Mouse (Mus musculus) adrenal gland, postnatal 25 days (tissue): ENCODE results near the gene Cbx1. TPM values are rescaled to one million over a fixed set of nuclear protein-coding genes. Genes with fewer than 3 reads are reported as not detected.

Source experiments
- DNase-seq: peaks from one replicate; pipeline ENCODE4 v3.0.0; 2021; ENCODE audit warnings: mixed read lengths
- long read RNA-seq: library from polyadenylated mRNA; stranded (forward); transcript quantifications from one replicate; pipeline ENCODE4 v2.0.0, GENCODE M21; 2021
- total RNA-seq: library from RNA; stranded (reverse); gene quantifications from 2 replicates; pipeline ENCODE4 v1.2.3, GENCODE M21; 2021

The Cbx1 gene
- 78.9 and 98.0 TPM in 2 replicates for total RNA-seq
- long read RNA-seq, partial matches to known transcripts = 6 of 28 reads
- long read RNA-seq, other reads (novel, unspliced or antisense) = 22 of 28 reads

DNA sequence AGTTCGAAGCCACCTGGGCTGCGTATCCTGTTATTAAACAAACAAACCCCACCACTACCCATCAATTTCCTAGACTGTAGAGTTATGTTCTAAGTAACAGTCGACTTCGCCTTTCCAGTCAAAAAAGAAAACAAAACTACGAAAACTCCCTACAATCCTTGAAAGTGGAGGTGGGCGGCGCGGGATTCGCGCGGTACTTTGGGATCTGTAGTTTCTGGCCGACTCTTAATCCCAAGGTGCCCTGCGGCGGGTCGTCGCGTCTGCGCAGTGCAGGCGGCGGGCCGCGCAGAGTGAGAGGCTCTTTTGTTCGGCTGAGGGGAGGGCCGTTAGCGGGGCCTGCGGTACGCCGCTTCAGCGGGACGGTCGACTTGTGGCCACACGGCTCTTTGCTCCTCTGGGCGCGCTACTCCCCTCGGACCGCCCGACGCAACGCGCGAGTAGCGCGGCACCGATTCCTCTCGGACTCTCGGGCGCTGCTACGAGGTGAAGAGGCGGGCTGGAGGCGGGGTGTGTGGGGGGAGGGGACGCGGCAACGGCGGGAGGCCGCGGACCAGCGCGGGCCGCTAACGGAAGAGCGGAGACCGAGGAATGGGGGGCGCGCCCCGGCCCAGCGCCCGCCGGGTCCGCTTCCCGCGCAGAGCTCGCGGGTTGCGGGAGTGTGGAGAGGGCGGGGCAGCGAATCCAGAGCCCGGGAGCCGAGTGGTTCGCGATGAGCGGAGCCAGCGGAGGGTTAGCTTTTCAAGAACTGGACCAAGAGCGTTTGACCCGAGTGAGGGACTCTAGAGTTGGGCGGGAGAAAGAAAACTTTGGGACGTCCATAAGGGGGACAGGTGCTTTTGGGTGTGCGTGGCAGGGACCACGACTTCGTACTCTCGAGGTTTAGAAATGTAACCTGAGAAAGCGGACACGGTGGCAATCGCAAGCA lies at the start of gene Cbx1:
Gene Cbx1 (plus strand): TSS at position 257 of the 925 bp plus-strand sequence.
- DNase-seq = peak; percentile 90

DNA sequence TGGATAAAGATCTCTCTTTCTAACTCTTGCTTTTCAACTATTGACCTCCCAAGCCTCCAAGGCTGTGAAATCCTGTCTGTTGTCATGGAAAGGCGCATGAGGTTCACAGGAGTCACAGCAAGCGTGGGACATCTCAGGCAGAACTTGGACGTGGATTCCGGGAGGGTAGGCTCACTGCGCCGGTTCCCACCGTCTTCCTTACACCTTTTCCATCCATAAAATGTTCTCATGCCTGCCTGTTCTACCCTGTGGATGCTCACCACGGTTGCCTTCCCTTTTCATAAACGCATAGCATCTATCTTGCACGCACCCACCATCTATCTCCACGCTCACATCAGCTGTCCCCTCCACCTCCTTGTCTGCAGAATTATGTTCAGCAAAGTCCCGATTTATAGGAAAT lies 48.1 kb upstream of the Cbx1 start:
- DNase-seq = no peak

DNA sequence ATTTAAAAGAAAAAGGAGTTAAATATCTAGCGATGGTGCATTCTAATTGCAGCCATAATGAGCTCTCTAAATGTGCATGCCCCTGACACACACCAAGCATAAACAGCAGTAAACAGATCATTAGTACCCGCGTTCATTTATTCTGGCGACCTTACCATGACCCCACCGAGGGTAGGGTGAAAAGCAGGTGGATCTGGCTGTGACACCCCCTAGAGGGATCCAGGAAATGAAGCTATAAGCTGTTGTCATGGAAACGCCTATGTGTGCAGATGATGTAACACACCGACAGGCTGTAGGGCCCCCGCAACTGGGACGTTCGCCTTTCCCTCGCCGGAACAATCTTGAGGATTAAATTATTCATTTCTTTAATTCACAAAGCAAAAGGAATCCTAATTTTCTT lies 46.9 kb upstream of the Cbx1 start:
- no peak for DNase-seq

DNA sequence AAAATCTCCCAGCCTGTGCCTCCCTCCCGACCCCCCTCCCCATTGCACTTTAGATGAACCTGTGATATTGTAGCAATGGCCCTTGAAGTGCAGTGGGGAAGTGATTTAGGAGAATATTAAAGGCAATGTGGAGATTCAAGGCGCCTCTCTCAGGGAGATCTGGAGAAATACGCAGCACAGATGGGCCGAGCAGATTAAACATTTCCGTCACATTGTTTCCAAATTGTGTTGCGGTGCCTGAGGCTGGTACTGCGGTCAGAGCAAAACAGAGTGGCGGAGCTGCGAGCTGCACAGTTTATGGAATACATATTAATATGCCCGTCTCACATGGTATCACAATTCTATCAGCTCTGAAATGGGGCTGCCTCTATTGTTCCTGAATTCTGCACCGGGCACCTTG lies 45.9 kb upstream of the Cbx1 start:
- no peak for DNase-seq

DNA sequence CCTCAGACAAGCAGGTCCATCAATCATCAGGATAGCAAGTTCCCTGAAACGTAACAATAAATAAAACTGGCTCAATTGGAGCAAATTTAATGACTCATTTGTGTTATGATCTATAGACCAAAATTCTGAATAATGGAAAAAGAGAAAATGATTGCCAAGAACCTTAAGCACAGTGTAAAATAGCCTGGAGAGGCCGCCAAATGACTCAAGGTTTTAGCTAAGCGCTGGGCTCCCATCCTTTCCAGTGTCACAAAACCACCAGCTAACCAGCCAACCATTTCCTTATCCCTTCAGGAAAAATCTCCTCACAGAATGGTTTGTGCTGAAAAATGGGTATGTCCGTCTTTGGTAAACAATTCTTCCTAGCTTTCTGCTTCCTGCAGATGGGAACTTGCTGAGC lies 45.0 kb upstream of the Cbx1 start:
- DNase-seq = no peak

DNA sequence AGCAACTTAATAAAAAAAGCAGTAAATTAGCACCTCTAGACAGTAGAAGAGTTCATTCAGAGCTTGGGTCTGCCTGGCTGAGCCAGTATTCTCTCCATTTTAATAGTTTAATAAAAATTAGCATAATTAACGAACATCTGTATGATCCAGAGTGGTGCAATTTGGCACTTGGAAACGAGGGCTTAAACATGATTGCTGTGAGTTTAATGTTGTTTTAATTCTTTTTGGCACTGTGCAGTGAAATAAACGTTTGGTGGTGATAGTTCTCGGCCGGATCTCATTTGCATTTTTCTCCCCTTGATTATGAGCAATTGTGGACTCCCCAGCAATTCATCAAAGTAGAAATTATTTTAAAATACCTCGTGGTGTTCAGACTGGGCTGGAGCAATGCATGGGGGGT lies 42.3 kb upstream of the Cbx1 start:
- no peak for DNase-seq

DNA sequence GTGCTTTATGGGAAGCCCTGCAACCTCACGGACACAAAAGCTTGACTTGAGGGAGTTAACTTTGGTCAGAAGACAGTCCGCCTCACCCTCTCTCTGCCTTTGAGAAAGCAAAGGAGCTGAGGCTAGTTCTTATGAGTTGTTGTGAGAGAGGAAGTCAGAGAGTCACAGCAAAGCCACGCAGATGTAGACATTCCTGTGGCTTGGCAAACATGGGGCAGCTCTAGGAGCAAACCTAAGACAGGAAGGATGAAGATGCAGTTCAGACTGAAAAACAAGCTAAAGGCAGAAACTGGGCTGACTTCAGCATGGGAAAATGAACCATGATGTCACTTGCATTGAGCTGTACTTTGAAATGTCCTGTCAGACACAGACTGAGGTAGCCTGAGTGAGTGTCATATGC lies 41.4 kb upstream of the Cbx1 start:
- DNase-seq = no peak

DNA sequence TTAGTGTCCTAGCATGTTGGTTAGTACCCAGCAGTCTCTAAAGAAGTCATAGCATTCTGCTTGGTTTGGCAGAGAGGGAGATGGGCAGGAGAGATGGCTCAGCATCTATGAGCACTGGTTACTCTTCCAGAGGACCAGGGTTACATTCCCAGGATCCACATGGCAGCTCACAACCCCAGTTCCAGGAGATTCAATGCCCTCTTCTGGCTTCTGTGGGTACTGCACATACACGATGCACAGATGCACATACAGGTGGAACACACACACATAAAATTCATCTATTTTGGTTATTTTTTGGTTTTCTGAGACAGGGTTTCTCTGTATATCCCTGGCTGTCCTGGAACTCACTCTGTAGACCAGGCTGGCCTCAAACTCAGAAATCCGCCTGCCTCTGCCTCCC lies 33.6 kb upstream of the Cbx1 start:
- DNase-seq = no peak

DNA sequence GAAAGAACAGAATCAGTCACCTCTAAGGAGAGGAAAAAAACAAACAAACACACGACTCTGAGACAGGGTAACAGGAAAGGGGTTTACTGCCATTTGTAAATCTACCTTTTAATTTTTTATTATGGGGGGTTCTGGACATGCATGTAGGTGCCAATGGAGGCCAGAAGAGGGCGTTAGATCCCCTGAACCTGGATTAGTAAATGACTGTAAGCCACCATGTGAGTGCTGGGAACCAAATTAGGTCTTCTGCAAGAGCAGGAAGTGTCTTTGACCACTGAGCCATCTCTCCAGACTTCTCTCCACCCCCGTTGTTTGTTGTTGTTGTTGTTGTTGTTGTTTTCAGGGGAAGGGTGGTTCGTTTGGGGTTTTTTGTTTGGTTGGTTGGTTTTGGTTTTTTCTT lies 31.5 kb upstream of the Cbx1 start:
- no peak for DNase-seq

DNA sequence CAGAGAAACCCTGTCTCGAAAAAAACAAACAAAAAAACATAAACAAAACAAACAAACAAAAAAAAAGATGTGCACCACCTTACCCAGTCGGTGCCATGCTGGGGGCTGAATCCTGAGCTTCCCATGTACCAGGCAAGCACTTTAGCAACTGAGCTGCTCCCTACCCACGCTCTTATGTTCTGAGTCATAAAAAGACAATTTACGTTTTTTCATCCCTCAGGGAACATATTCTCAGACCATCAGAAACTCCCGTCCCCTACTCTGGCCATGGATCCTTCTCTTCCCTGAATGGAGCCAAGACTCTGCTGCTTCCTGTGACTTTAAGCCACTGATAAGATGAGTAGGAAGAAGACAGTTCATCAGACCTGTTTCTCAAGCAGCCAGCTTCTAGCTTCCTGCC lies 30.5 kb upstream of the Cbx1 start:
- DNase-seq = no peak

DNA sequence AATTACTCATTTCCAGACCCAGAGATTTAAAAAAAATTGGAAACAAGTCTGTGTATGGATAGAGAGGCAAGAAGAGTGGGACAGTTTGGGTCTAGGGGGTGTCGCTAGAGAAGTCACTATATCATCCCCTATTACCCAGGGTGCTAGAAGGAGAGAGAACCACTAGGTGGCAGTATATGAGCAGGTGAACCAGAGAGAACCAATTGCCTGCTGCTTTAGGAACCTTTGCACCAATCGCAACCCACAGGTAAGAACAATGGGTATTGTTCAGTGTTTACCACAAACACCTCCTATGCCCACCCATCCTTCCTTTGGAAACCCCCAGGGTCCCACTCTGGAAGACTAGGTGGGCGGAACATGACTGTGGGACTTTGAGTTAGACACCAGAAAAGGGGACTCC lies 28.9 kb upstream of the Cbx1 start:
- DNase-seq = no peak

DNA sequence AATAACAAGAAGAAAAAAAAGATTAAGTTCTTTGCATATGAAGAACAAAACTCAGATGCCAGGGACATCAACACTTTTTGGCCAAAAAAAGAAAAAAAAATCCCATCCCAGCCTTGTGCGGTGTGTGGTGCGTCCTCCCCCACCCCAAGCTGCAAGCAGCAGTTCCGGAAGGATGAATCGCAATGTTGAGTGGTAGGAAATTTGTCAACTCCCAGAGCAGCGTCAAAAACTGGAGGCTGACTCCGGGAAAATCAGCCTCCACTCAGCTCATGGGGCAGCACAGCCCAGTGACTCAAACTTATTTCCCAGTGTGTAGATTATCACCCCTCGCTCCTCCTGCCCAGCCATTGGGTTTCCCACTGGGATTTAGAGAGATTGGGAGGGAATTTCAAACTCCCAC lies 26.9 kb upstream of the Cbx1 start:
- DNase-seq = no peak

DNA sequence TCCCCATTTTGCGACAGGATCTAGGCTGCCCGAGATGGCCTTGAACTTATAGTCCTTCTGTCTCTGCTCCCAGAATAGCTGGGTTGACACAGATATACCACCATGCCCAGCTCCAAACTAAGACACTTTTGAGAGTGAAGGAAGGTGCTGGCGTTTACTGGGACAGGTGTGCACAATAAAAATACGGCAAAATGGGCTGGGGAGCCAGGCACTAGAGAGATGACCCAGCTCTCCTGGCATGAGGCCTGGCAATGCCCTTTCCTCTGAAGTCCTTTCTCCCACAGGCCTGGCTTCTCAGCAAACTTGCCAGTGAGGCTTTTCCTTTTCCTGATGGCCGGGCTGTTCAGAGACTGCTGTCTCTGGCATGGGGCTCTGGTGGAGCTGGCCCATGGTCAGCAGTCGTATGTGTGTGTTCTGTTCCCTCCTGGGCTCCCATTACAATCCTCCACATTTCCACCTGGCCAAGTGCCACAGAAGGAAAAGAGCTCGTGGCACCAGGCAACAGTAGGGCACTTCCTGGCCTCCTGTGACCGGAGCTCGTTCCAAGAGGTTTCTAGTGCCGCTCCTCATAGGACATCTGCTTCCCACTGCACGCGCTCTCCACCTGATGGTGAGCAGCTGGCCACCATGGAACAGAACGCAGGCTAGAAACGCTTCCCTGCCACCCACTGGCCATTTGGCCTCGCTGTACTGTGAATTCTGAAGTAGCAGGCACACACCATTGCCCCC lies 26.0 kb upstream of the Cbx1 start:
- DNase-seq = peak; percentile 31

DNA sequence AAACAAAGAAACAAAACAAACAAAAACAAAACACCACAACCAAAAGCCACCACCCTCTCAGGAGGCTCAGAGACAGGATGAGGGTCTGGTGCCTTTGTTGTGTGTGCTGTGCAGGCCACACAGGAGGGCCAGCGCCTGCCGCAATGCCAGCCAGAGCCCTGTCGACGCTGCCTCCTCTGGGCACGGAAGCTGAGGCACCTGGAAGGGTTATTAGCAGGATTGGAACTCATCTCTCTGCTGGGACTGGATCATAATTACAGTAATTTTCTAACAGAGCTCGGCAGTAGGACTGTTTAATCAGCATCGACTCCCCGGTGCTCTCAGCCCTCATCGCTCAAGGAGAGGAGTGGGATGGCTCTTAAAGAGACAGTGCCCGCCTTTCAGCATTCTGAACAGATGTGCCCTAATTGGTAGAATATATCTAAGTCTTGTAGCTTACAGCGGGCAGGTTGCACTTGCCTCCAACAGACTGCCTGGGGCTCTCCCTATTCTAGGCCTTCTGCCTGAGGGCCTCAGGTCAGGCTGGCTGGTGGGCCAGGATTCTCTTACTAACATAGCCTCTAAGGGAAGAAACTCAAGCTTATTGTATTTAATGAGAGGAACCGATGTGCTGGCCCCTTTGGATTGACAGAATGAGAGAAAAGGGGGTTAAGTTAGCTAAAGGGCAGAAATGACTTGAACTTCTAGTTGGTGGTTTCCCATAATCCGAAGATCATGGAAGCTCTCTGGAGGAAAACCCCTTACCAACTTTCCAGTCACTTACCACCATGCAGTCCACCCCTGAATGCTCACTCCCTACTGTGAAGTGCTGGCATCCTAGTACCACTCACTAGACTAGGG lies 24.2 kb upstream of the Cbx1 start:
- no peak for DNase-seq

DNA sequence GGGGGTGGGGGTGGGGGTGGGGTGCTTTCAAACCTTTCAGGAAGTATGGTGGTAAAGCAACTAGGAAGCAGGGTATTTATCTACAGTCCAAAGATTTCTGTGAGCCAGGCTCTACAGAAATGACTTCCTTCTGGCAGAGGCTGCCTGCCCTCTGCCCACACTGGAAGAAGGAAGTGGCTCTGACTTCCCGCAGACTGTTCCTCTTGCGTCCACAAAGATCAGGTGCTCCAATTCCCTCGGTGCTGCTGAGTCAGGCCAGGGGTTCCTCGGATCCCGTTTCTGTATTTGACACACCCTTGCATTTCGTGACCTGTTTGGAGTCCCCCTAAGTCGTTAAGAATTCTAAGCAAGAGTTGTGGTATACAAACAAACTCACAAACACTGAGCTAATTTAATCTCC lies 23.3 kb upstream of the Cbx1 start:
- no peak for DNase-seq

DNA sequence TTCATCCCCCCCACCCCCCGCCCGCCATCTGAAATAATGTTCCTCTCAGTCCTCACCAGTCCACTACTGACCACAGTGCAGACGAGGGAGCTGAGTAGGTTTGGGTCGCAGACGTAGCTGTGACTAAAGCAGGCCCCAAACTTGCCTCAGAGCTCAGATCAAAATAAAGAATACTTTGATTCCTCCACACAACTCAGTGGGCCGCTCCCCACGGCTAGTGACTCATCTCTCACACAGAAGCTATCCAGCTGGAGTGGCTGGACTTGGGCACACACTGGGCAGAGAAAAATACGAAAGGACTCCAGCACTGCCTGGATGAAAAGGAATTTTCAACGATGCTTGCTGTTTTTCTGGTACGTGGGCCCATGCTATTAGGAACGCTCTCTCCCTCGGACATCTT lies 22.4 kb upstream of the Cbx1 start:
- DNase-seq = no peak

DNA sequence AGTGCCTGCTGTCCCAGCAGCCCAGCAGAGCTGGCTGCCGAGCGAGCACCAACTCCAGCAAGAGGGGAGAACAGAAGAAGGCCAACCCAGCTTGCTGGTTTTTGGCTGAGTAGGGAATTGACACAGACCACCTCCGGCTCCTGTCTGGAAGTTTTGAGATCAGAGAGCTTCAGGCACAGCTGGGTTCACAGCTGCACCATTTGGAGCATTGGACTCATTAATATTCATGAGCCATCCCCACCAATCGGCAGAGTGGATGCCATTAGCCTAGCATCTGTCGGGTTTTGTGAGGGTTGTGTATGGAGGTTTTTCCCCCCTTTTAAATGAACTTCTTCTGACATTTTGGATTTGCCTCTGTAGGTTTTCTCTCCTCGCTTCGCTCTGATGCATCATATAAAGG lies 21.8 kb upstream of the Cbx1 start:
- DNase-seq = no peak

DNA sequence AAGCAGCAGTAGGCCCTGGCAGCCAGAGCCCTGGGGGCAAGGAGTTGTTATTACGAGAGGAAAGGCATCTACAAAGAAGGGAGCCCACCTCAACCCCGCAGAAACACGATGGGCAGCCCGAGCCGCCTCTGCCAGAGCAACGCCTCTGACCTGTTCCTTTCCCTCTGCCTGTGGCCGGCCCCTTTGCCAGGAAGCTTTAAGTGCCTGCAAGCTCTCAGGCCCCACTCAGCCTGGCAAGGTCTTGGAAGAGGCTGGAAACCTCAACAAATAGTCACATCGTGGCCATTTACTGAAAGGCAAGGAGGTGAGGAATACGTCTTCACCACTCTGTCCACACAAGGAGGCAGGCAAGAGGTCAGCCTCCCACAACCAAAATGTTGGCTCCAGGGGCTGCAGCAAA lies 20.7 kb upstream of the Cbx1 start:
- no peak for DNase-seq

DNA sequence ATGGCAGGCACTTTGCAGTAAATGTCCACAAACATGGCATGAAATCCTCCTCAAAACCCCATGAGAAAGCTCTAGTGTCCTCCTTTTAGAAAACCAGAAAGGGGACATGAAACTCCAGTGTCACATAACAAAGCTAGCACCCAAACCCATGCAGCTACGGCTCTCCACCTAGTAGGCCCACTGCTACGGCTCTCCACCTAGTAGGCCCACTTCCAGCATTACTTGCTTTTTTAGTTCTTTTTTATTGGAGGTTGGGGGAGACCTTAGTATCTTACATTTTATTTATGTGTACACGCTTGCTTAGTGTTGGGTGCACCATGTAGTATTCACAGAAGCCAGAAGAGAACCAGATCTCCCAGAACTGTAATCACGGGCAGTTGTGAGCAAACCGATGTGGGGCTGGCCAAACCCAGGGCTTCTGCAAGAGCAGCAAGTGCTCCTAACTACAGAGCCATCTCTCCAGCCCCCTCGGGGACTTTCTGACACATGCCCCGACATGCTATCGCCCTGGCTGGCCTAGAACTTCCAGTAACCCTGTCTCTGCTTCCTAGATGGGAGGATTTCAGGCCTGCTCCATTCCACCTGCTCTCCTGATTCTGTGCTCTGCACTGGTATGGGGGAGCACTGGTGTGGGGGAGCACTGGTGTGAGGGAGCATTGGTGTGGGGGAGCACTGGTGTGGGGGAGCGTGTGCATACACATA lies 17.5 kb upstream of the Cbx1 start:
- DNase-seq = no peak

DNA sequence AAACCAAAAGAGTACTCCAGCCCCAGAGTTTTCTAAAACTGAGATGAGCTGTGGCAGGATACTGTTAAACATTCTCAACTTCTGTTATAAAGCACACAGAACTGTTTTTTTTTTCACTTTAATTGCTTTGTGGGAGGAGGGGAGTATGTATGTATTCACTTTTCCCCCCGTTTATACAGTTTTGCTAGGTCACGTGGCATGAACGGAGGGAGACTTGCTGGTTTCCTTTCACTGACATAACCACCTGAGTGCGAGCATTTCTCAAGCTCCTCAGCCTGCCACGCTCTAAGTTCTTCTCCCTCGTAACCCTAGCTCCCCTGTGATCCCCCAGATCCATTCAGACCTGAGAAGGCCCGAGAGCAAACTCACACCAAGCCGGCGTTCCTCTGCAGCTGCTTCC lies 16.5 kb upstream of the Cbx1 start:
- no peak for DNase-seq

DNA sequence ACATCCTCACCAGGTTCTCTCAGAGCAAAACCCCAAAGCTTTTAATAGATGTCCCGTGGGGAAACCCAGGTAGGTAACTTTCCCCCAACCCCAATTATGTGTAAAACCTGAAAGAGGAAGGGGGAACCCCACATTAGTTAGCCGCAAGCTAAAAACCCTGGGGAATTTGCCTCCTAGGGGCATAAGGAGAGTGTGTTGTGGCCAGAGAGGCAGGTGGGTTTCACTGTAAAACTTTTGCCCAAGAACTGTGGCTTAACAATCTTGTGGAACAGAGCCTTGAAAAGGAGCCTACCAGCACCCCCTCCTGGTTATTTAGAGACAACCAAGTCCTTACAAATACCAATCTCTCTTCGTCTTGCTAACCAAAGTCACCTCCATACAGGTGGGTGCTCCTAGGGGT lies 14.4 kb upstream of the Cbx1 start:
- DNase-seq = no peak

DNA sequence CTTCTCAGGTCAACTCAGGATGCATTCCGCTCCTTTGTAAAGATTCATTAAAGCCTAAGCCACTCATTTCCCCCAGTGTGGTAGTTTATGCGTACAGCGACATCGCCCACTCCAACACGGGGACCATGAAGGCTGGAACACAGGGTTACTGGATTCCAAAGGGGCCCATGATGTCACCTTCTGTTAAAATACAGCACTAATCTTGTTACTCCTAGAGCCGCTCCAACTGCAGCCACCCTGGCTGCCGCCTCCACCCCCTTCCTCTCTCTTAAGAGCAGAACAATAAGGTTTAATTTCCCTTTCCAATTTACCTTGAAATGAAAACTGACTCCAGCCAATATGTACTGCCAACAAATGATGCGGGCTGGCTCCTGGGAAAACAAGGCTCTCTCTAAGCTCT lies 13.9 kb upstream of the Cbx1 start:
- no peak for DNase-seq
